Mouse (Mus musculus) kidney, postnatal 0 days (tissue): ENCODE data around the gene Lrrk1. TPM values are rescaled to one million over a fixed set of nuclear protein-coding genes. Genes with fewer than 3 reads are reported as not detected.

Experiments used
- ATAC-seq: fragments of 200-750 bp; cut with Nextera tagmentation; replicated peaks from 2 replicates; pipeline ENCODE4 v1.8.0; 2017; ENCODE audit warnings: low read depth, moderate number of reproducible peaks, moderate TSS enrichment, moderate library complexity; ENCODE audit not compliant: low FRiP score
- DNase-seq: peaks from one replicate; pipeline ENCODE4 v3.0.0-alpha.2; 2016; ENCODE audit warnings: low spot score
- H3K27ac ChIP-seq: fragments of 300-500 bp; sonication (generic); 2 replicates; pipeline ENCODE4 v1.5.1; 2014; ENCODE audit warnings: mild to moderate bottlenecking
- H3K27me3 ChIP-seq: fragments of 300-500 bp; sonication (generic); 2 replicates; pipeline ENCODE4 v1.6.1; 2014; ENCODE audit warnings: low read length, mixed read lengths; ENCODE audit not compliant: insufficient read depth
- H3K36me3 ChIP-seq: fragments of 300-500 bp; sonication (generic); 2 replicates; pipeline ENCODE4 v1.6.1; 2014; ENCODE audit warnings: low read length, mixed read lengths; ENCODE audit not compliant: insufficient read depth
- H3K4me1 ChIP-seq: fragments of 300-500 bp; sonication (generic); replicated peaks from 2 replicates; pipeline ENCODE4 v1.6.1; 2014; ENCODE audit warnings: antibody characterized with exemption, low read length, mixed read lengths; ENCODE audit not compliant: insufficient read depth
- H3K4me2 ChIP-seq: fragments of 300-500 bp; sonication (generic); 2 replicates; pipeline ENCODE4 v1.6.1; 2014; ENCODE audit warnings: mild to moderate bottlenecking, low read length, moderate library complexity, mixed read lengths
- H3K4me3 ChIP-seq: fragments of 300-500 bp; sonication (generic); replicated peaks from 2 replicates; pipeline ENCODE4 v1.5.1; 2014; ENCODE audit warnings: low read depth, low read length
- H3K9ac ChIP-seq: fragments of 300-500 bp; sonication (generic); 2 replicates; pipeline ENCODE4 v1.6.1; 2014; ENCODE audit warnings: low read depth, low read length
- H3K9me3 ChIP-seq: fragments of 300-500 bp; sonication (generic); replicated peaks from 2 replicates; pipeline ENCODE4 v1.6.1; 2016; ENCODE audit warnings: low read length, inconsistent platforms, mixed read lengths
- CTCF ChIP-seq: IDR thresholded peaks from 2 replicates; pipeline ENCODE4 v1.5.1; 2016; ENCODE audit warnings: antibody characterized with exemption, low read depth, mild to moderate bottlenecking, moderate library complexity
- WGBS: fragments of 180-500 bp; shearing (Covaris S2); extraction: QIAGEN DNeasy Blood & Tissue Kit; methylation state at CpG from one replicate; pipeline ENCODE4 v1.1.7; 2014; 5-methylcytosine and 5-hydroxymethylcytosine counted together
- polyA plus RNA-seq: library from polyadenylated mRNA; unstranded; fragments of >200 nt; fragmentation: Nextera tagmentation; extraction: Ambion mirVana; gene quantifications from 2 replicates; pipeline ENCODE4 v1.2.1, GENCODE M21; 2015

Gene Lrrk1
- polyA plus RNA-seq, 1 experiment from 2014 or later = 8.5 TPM

DNA sequence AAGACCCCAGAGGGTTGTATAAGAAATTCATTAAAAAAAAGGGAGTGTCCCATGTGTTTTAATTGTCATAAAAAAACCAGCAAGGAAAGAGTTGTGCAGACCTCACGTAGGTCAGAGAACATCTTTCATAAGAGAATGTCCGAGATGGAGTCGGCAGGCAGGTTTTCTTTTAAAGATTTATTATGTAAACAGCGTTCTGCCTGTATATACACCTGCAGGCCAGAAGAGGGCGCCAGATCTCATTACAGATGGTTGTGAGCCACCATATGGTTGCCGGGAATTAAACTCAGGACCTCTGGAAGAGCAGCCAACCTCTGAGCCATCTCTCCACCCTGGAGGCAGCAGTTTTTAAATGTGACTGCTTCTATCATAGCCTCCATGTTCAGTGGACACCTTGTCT, 116.9 kb downstream of the Lrrk1 start:
- no peak for DNase-seq
- TF ChIP-seq CTCF = peak; percentile 49
- ATAC-seq = no peak
- Histone ChIP-seq H3K27ac (no peak overlapping the region), H3K9me3 (no peaks in the 10 kb centered on the region), H3K9ac (no peak overlapping the region), H3K4me3 (no peak overlapping the region), H3K36me3 (peaks cover 9% of the 10 kb centered on the region; the same call in 1 of the 2 replicates), H3K27me3 (no peaks in the 10 kb centered on the region), H3K4me2 (no peak overlapping the region), H3K4me1 (no peaks in the 10 kb centered on the region)
- WGBS = 60% methylated on average over 6 of the region's 6 CpGs

DNA sequence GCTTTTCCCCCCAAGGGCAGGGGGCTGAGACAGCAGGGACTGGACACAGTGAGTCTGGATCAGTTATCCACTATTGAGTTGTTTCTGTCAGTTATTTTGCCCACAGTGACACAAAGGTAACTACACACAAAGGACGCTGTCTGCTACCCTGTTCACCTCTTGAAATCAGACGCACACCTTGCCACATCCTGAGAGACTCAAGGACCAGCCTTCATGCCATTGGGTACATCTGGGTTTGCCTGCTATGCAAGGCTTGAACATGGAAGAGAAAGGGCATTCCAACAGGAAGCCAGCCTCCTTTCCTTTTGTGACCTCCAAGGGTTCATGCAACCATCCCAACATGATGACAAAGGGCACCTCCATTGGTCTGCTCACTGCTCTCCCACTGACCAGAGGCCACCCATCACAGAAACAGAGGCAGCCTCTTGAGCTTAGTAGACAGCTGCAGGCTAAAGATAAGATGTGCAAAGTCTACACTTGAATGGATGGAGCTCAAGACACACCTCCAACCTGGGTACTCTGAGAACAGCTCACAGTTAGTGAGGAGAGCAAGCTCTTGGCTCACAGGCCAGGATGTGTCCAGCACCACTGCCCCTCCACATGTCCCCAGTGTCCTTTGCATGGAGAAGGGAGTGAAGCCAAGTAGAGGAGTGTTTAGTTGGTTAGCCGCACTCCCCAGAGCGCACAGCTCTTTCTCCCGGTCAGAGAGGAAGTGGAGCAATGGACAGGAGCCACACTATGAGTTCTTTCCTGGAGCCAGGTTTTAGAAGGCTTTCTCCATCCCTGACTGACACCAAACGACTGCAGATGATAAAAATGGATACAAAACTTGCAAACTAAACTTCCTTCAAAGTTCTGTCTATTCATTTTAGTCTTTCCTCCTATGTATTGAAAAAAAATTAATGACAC, 121.0 kb downstream of the Lrrk1 start:
- Histone ChIP-seq H3K27ac (no peak overlapping the region), H3K27me3 (no peaks in the 10 kb centered on the region), H3K9ac (no peak overlapping the region), H3K4me2 (no peak overlapping the region), H3K9me3 (no peaks in the 10 kb centered on the region), H3K36me3 (peaks cover 10% of the 10 kb centered on the region; the same call in 1 of the 2 replicates), H3K4me1 (no peaks in the 10 kb centered on the region), H3K4me3 (no peak overlapping the region)
- TF ChIP-seq CTCF = no peak
- 85% methylated on average over 6 of the region's 6 CpGs for WGBS
- no peak for ATAC-seq
- DNase-seq = no peak

DNA sequence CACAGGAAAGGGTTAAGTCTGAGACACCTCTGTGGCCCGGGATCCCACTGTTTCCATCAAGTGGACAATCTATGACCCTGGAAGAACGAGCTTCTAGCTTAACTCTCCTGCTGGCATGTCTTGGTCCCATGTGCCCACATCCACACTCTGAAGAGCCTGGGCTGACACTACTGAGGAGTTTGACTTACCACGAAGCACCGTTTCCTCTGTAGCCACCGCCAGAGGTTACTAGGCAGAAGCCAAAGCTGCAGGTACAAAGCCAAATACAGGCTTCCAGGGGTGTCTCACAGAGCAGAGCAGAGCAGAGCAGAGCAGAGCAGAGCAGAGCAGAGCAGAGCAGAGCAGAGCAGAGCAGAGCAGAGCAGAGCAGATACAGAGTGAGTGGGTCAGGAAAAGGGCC, 124.7 kb downstream of the Lrrk1 start:
- DNase-seq (no peak), ATAC-seq (no peak)
- 60% methylated on average over 5 of the region's 5 CpGs for WGBS
- TF ChIP-seq CTCF = no peak
- Histone ChIP-seq H3K4me2 (no peak overlapping the region), H3K36me3 (peaks cover 8% of the 10 kb centered on the region; the same call in 1 of the 2 replicates), H3K4me3 (no peak overlapping the region), H3K9me3 (no peaks in the 10 kb centered on the region), H3K27me3 (no peaks in the 10 kb centered on the region), H3K4me1 (no peaks in the 10 kb centered on the region), H3K9ac (no peak overlapping the region), H3K27ac (no peak overlapping the region)

DNA sequence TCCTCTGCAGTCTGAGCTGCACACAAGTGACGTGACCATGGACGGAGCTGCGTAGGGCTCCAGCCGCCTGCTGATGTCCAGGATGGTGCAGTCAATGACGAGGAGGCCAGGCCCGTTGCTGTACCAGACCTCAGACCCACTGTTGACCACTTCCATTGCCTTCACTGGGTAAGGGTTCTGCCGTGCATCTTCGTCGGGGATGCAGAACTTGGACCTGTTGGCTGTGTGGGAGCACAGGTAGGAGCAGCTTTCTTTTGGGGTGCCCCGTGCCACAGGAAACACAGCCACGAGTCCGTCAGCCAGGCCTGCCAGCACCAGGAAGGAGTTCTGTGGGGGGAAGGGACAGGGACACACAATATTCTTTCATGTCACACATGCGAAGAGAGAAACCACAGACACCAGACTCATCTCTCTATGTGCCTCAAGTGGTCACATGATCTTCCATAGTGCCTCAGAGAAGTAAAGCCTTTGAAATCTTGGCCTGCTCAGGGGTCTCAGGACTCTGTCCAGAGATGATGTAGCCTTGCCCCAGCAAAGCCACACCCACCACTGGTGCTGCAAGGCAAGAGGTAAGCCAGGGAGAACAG, 125.5 kb downstream of the Lrrk1 start:
- DNase-seq (no peak), ATAC-seq (no peak)
- no peak overlapping the region for H3K4me3 ChIP-seq
- H3K36me3 ChIP-seq = peaks cover 8% of the 10 kb centered on the region; the same call in 1 of the 2 replicates
- H3K27me3 ChIP-seq = no peaks in the 10 kb centered on the region
- no peak overlapping the region for H3K9ac ChIP-seq
- H3K9me3 ChIP-seq = no peaks in the 10 kb centered on the region
- H3K27ac ChIP-seq = no peak overlapping the region
- 92% methylated on average over 13 of the region's 13 CpGs for WGBS
- H3K4me1 ChIP-seq = no peaks in the 10 kb centered on the region
- no peak for TF ChIP-seq CTCF
- H3K4me2 ChIP-seq = no peak overlapping the region

DNA sequence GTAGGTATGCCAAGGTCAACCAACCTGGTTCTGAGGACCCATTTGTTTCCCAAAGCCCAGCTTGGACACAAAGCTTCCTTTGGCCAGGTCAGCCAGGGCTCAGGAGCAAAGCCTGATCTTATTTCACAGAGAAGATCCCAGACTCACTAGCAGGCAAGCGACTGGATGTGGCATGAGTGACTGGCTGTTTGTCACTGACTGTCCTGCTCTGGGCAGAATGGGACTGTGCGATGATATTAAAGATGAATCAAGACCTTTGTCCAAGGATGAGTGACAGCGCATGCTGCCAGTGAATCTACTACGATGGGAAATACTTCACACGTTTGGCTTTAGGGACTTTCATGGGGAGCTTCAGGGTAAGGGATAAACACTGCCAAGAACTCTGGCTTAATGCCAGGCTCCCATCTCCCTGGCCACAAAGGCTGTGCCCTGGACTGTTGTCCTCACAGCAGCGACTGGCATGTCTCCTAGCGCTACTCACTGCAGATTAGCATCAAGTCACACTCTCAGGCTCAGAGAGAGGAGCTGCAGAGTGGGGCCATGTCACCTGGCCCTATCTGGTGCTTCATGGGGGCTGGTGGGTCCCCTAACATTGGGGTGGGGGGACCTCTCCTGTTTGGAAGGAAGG, 127.3 kb downstream of the Lrrk1 start:
- peaks cover 8% of the 10 kb centered on the region; the same call in 1 of the 2 replicates for H3K36me3 ChIP-seq
- ATAC-seq (no peak), DNase-seq (no peak)
- no peak for TF ChIP-seq CTCF
- no peak overlapping the region for H3K9ac ChIP-seq
- no peak overlapping the region for H3K27ac ChIP-seq
- no peaks in the 10 kb centered on the region for H3K4me1 ChIP-seq
- H3K4me2 ChIP-seq = no peak overlapping the region
- no peak overlapping the region for H3K4me3 ChIP-seq
- H3K27me3 ChIP-seq = no peaks in the 10 kb centered on the region
- 75% methylated on average over 7 of the region's 7 CpGs for WGBS
- H3K9me3 ChIP-seq = no peaks in the 10 kb centered on the region

DNA sequence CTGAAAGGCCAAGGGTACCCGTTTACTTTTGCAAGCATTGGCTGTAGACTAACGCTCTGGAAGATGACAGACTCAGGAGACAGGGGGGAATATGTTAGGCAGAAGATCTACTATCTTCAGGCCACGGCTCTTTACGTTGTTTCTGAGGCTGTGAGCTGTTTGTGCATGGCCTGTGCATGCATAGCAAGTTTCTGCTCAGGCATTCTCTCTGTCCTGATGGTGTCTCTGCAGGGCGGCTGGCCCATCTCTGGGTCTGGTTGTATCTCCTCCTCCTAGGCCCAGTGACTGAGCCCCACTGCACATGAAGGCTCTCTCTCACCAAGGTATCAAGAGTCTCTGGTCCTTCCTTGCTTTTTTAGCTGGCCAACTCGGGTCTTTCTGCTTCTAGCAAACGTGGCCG, 127.9 kb downstream of the Lrrk1 start:
- TF ChIP-seq CTCF = no peak
- H3K27me3 ChIP-seq = no peaks in the 10 kb centered on the region
- no peak for DNase-seq
- no peak overlapping the region for H3K27ac ChIP-seq
- H3K9ac ChIP-seq = no peak overlapping the region
- peaks cover 8% of the 10 kb centered on the region; the same call in 1 of the 2 replicates for H3K36me3 ChIP-seq
- no peaks in the 10 kb centered on the region for H3K9me3 ChIP-seq
- ATAC-seq = no peak
- H3K4me1 ChIP-seq = no peaks in the 10 kb centered on the region
- no peak overlapping the region for H3K4me2 ChIP-seq
- WGBS = 78% methylated on average over 8 of the region's 8 CpGs
- no peak overlapping the region for H3K4me3 ChIP-seq
